Mouse (Mus musculus) heart, postnatal 0 days (tissue): Measurements from ENCODE around the gene Rbm8a.

Experiments used
- CTCF ChIP-seq: IDR thresholded peaks from 2 replicates; pipeline ENCODE4 v1.5.1; 2016; ENCODE audit warnings: antibody characterized with exemption, control low read depth, low read depth
- EP300 ChIP-seq: IDR thresholded peaks from 2 replicates; pipeline ENCODE4 v1.6.1; 2016; ENCODE audit warnings: antibody characterized with exemption, low read depth

- TF ChIP-seq CTCF, result peak; percentile 60
- no peak for TF ChIP-seq EP300
Observed at GRCm38 (mm10) chr3:96639219-96639618, 9.5 kb downstream of the Rbm8a start.
